14 mouse cellular contexts compared by ENCODE assay signal in genomic region chr2:73403385-73404013, GRCm38 (mm10). TPM values are rescaled to one million over a fixed set of nuclear protein-coding genes. Genes with fewer than 3 reads are reported as not detected.
DNase-seq lines count a peak whose midpoint lies in the region; ATAC-seq and TF ChIP-seq lines count a peak whose summit lies in the region.
"Had no signal": no experiment of that assay in that cellular context is flagged by ENCODE, and none has a peak within 500 bp of the region (broad histone marks: within the 10 kb centered on the region; RNA-seq: fewer than 3 reads in every experiment).

No protein-coding gene starts in this region.

- peak; percentile 60 for TF ChIP-seq CTCF in intestine, postnatal 0 days (IDR thresholded peaks at IDR 0.05; ENCODE audit: low read depth)
- peak; percentile 71 for TF ChIP-seq CTCF in midbrain, postnatal 0 days (IDR thresholded peaks at IDR 0.05)
- TF ChIP-seq CTCF in stomach, postnatal 0 days (IDR thresholded peaks at IDR 0.05; ENCODE audit: low read depth) = peak; percentile 69

- ATAC-seq in intestine, postnatal 0 days = no peak
- ATAC-seq in intestine, embryonic 16.5 days = no peak
- no peak for ATAC-seq in midbrain, postnatal 0 days (ENCODE audit: low FRiP score)
- ATAC-seq in midbrain, embryonic 13.5 days = no peak
- no peak for ATAC-seq in stomach, postnatal 0 days (ENCODE audit: low FRiP score, low TSS enrichment)
- ATAC-seq: intestine, embryonic 15.5 days had no signal

- H3K9ac ChIP-seq in intestine, postnatal 0 days (ENCODE audit: low read depth, low read length) = no peak overlapping the region
- H3K9ac ChIP-seq in intestine, embryonic 16.5 days (ENCODE audit: low read depth, low read length) = no peak overlapping the region
- no peak overlapping the region for H3K9ac ChIP-seq in midbrain, postnatal 0 days (replicated peaks; ENCODE audit: low read length, poor library complexity, severe bottlenecking)
- no peak overlapping the region for H3K9ac ChIP-seq in midbrain, embryonic 13.5 days (replicated peaks)
- no peak overlapping the region for H3K9ac ChIP-seq in stomach, postnatal 0 days (ENCODE audit: low read length)
- H3K9ac ChIP-seq: intestine, embryonic 15.5 days had no signal

- no peaks in the 10 kb centered on the region for H3K36me3 ChIP-seq in intestine, postnatal 0 days (ENCODE audit: control insufficient read depth, insufficient read depth)
- no peaks in the 10 kb centered on the region for H3K36me3 ChIP-seq in intestine, embryonic 16.5 days (ENCODE audit: control insufficient read depth, insufficient read depth, low read length)
- H3K36me3 ChIP-seq in midbrain, postnatal 0 days (ENCODE audit: insufficient read depth, low read length) = no peaks in the 10 kb centered on the region
- H3K36me3 ChIP-seq in midbrain, embryonic 13.5 days = no peaks in the 10 kb centered on the region
- H3K36me3 ChIP-seq in stomach, postnatal 0 days (ENCODE audit: control insufficient read depth, insufficient read depth, low read length) = no peaks in the 10 kb centered on the region
- H3K36me3 ChIP-seq: intestine, embryonic 15.5 days had no signal

- H3K4me2 ChIP-seq in intestine, postnatal 0 days (replicated peaks; ENCODE audit: low read depth) = no peak overlapping the region
- H3K4me2 ChIP-seq in intestine, embryonic 16.5 days (ENCODE audit: low read depth, low read length) = no peak overlapping the region
- H3K4me2 ChIP-seq in midbrain, postnatal 0 days (ENCODE audit: low read depth, low read length, poor library complexity, severe bottlenecking) = no peak overlapping the region
- no peak overlapping the region for H3K4me2 ChIP-seq in midbrain, embryonic 13.5 days (replicated peaks)
- H3K4me2 ChIP-seq in stomach, postnatal 0 days (replicated peaks; ENCODE audit: low read depth) = no peak overlapping the region
- H3K4me2 ChIP-seq: intestine, embryonic 15.5 days had no signal

- no peak for TF ChIP-seq EP300 in stomach, postnatal 0 days (optimal IDR thresholded peaks at IDR 0.05)

- no peaks in the 10 kb centered on the region for H3K4me1 ChIP-seq in intestine, postnatal 0 days (replicated peaks; ENCODE audit: control insufficient read depth, insufficient read depth, low read length)
- H3K4me1 ChIP-seq in intestine, embryonic 16.5 days (ENCODE audit: control insufficient read depth, insufficient read depth, low read length) = no peaks in the 10 kb centered on the region
- H3K4me1 ChIP-seq in midbrain, postnatal 0 days (ENCODE audit: insufficient read depth, low read length) = no peaks in the 10 kb centered on the region
- no peaks in the 10 kb centered on the region; the same call in 1 of the 2 replicates for H3K4me1 ChIP-seq in midbrain, embryonic 13.5 days (replicated peaks)
- no peaks in the 10 kb centered on the region for H3K4me1 ChIP-seq in stomach, postnatal 0 days (replicated peaks; ENCODE audit: control insufficient read depth, insufficient read depth)
- H3K4me1 ChIP-seq: intestine, embryonic 15.5 days had no signal

- H3K27ac ChIP-seq in intestine, postnatal 0 days (ENCODE audit: low read depth, low read length) = no peak overlapping the region
- H3K27ac ChIP-seq in intestine, embryonic 16.5 days (ENCODE audit: low read length) = no peak overlapping the region
- no peak overlapping the region for H3K27ac ChIP-seq in midbrain, postnatal 0 days (ENCODE audit: low read depth, low read length)
- no peak overlapping the region for H3K27ac ChIP-seq in midbrain, embryonic 13.5 days
- H3K27ac ChIP-seq in stomach, postnatal 0 days (replicated peaks) = no peak overlapping the region
- H3K27ac ChIP-seq: intestine, embryonic 15.5 days had no signal

- no peaks in the 10 kb centered on the region for H3K9me3 ChIP-seq in intestine, postnatal 0 days (ENCODE audit: control insufficient read depth)
- no peaks in the 10 kb centered on the region for H3K9me3 ChIP-seq in intestine, embryonic 16.5 days (ENCODE audit: control insufficient read depth, low read length)
- H3K9me3 ChIP-seq in midbrain, postnatal 0 days (ENCODE audit: low read length) = no peaks in the 10 kb centered on the region
- H3K9me3 ChIP-seq in midbrain, embryonic 13.5 days = no peaks in the 10 kb centered on the region
- no peaks in the 10 kb centered on the region for H3K9me3 ChIP-seq in stomach, postnatal 0 days (ENCODE audit: control insufficient read depth, low read length)
- H3K9me3 ChIP-seq: intestine, embryonic 15.5 days had no signal

- no peaks in the 10 kb centered on the region for H3K27me3 ChIP-seq in intestine, postnatal 0 days (replicated peaks; ENCODE audit: control insufficient read depth, insufficient read depth, low read length)
- no peaks in the 10 kb centered on the region for H3K27me3 ChIP-seq in intestine, embryonic 16.5 days (replicated peaks; ENCODE audit: control insufficient read depth, insufficient read depth, low read length)
- H3K27me3 ChIP-seq in midbrain, postnatal 0 days (ENCODE audit: insufficient read depth, low read length) = no peaks in the 10 kb centered on the region
- no peaks in the 10 kb centered on the region for H3K27me3 ChIP-seq in midbrain, embryonic 13.5 days
- no peaks in the 10 kb centered on the region for H3K27me3 ChIP-seq in stomach, postnatal 0 days (ENCODE audit: control insufficient read depth, insufficient read depth, low read length)
- H3K27me3 ChIP-seq: intestine, embryonic 15.5 days had no signal

- H3K4me3 ChIP-seq in intestine, postnatal 0 days (ENCODE audit: low read depth, low read length) = no peak overlapping the region
- no peak overlapping the region for H3K4me3 ChIP-seq in intestine, embryonic 16.5 days (ENCODE audit: low read length)
- H3K4me3 ChIP-seq in midbrain, postnatal 0 days (ENCODE audit: low read depth, low read length) = no peak overlapping the region
- H3K4me3 ChIP-seq in midbrain, embryonic 13.5 days (replicated peaks) = no peak overlapping the region
- H3K4me3 ChIP-seq in stomach, postnatal 0 days (ENCODE audit: low read depth, low read length) = no peak overlapping the region
- H3K4me3 ChIP-seq: erythroblast, embryonic 14.5 days; intestine, embryonic 15.5 days had no signal

- WGBS in intestine, postnatal 0 days = 76% methylated on average over 15 of the region's 15 CpGs
- 79% methylated on average over 15 of the region's 15 CpGs for WGBS in intestine, embryonic 16.5 days
- 82% methylated on average over 15 of the region's 15 CpGs for WGBS in midbrain, postnatal 0 days
- 86% methylated on average over 15 of the region's 15 CpGs for WGBS in midbrain, embryonic 13.5 days
- WGBS in stomach, postnatal 0 days = 76% methylated on average over 15 of the region's 15 CpGs

- DNase-seq in midbrain, postnatal 0 days (ENCODE audit: low spot score) = peak; percentile 34
- peak; percentile 22 for DNase-seq in MN1 (ENCODE audit: low spot score)
- no peak for DNase-seq in stomach, postnatal 0 days (ENCODE audit: low spot score)
- no peak for DNase-seq in cerebellum, postnatal 36 days
- DNase-seq: cerebellum, adult 11 months; heart, adult 18-20 months; kidney, postnatal 4 days; lung, postnatal 10 days; right cerebral cortex, postnatal 25 days had no signal

RNA-seq across cellular contexts. Expression of gene Gpr155, which starts 17.1 kb away (rescaled TPM):
- 18.1 and 22.6 TPM in 2 replicates for polyA plus RNA-seq in intestine, postnatal 0 days (2015; fragmentation: Nextera tagmentation; extraction: Ambion mirVana)
- 15.1 and 17.5 TPM in 2 replicates for polyA plus RNA-seq in intestine, embryonic 16.5 days (2015; fragmentation: Nextera tagmentation; extraction: Ambion mirVana)
- 13.6 and 26.5 TPM in 2 replicates for total RNA-seq in midbrain, postnatal 0 days (2014; rRNA removed)
- polyA plus RNA-seq in midbrain, postnatal 0 days (2015; fragmentation: Nextera tagmentation; extraction: Ambion mirVana) = 9.9 and 11.8 TPM in 2 replicates
- 9.7 and 10.2 TPM in 2 replicates for polyA plus RNA-seq in midbrain, embryonic 13.5 days (2015; fragmentation: Nextera tagmentation; extraction: Ambion mirVana)
- polyA plus RNA-seq in stomach, postnatal 0 days (2015; fragmentation: Nextera tagmentation; extraction: Ambion mirVana) = 11.6 and 11.8 TPM in 2 replicates

Comparison
In these comparisons a context has a peak if more than half of its experiments do, and no peak if none do; other contexts are left out.
1. DNase-seq: peak in midbrain, postnatal 0 days (single experiment) and MN1 (single experiment); none in stomach, postnatal 0 days (single experiment) and cerebellum, postnatal 36 days (0 of 2).
2. Peak in every context shown above with its lines, with median percentiles within 50 percentile points of each other: CTCF ChIP-seq.